11 mouse cellular contexts compared by ENCODE assay signal in genomic region chr14:62001481-62001949, GRCm38 (mm10).
A peak's percentile ranks its signal among the peaks of the same experiment; 100 is the strongest.
DNase-seq lines count a peak whose midpoint lies in the region; ATAC-seq lines count a peak whose summit lies in the region.
"Had no signal": no experiment of that assay in that cellular context is flagged by ENCODE, and none has a peak within 500 bp of the region (broad histone marks: within the 10 kb centered on the region; RNA-seq: fewer than 3 reads in every experiment).

No protein-coding gene starts in this region.

- DNase-seq in heart, adult 11 months = peak; percentile 89
- DNase-seq in heart, postnatal 4 days = no peak
- DNase-seq in midbrain, embryonic 11.5 days (ENCODE audit: low spot score, missing footprints) = peak; percentile 91
- DNase-seq in kidney, postnatal 36 days = peak; percentile 19 to 31
- DNase-seq in urinary bladder, postnatal 25 days (ENCODE audit: low spot score) = no peak
- no peak for DNase-seq in spleen, postnatal 10 days (ENCODE audit: low spot score in 2 of 2)
- DNase-seq: cerebellum, adult 2 months; thymus, postnatal 4 days had no signal

- H3K36me3 ChIP-seq in midbrain, embryonic 11.5 days (ENCODE audit: control insufficient read depth, insufficient read depth, low read length) = no peaks in the 10 kb centered on the region
- no peaks in the 10 kb centered on the region for H3K36me3 ChIP-seq in midbrain, embryonic 13.5 days
- H3K36me3 ChIP-seq: limb, embryonic 15.5 days had no signal

- 19% methylated on average over 7 of the region's 7 CpGs for WGBS in midbrain, embryonic 11.5 days
- 10% methylated on average over 7 of the region's 7 CpGs for WGBS in midbrain, embryonic 13.5 days

- H3K9ac ChIP-seq in midbrain, embryonic 11.5 days (ENCODE audit: low read length) = no peak overlapping the region; the same call in 1 of the 2 replicates
- H3K9ac ChIP-seq in midbrain, embryonic 13.5 days (replicated peaks) = no peak overlapping the region
- H3K9ac ChIP-seq: limb, embryonic 15.5 days had no signal

- H3K4me3 ChIP-seq in midbrain, embryonic 11.5 days (ENCODE audit: low read depth, low read length) = no peak overlapping the region
- H3K4me3 ChIP-seq in midbrain, embryonic 13.5 days (replicated peaks) = no peak overlapping the region
- H3K4me3 ChIP-seq: limb, embryonic 15.5 days had no signal

- H3K4me1 ChIP-seq in midbrain, embryonic 11.5 days (ENCODE audit: control insufficient read depth, insufficient read depth, low read length) = peaks cover 16% of the 10 kb centered on the region
- peaks cover 23% of the 10 kb centered on the region for H3K4me1 ChIP-seq in midbrain, embryonic 13.5 days (replicated peaks)

- H3K9me3 ChIP-seq in midbrain, embryonic 11.5 days (ENCODE audit: control insufficient read depth, low read length) = no peaks in the 10 kb centered on the region
- no peaks in the 10 kb centered on the region for H3K9me3 ChIP-seq in midbrain, embryonic 13.5 days
- H3K9me3 ChIP-seq: limb, embryonic 15.5 days had no signal

- no peak overlapping the region for H3K27ac ChIP-seq in midbrain, embryonic 11.5 days (ENCODE audit: low read depth, low read length)
- H3K27ac ChIP-seq in midbrain, embryonic 13.5 days = no peak overlapping the region
- H3K27ac ChIP-seq: limb, embryonic 15.5 days had no signal

- no peak for ATAC-seq in midbrain, embryonic 11.5 days (ENCODE audit: low FRiP score)
- ATAC-seq in midbrain, embryonic 13.5 days = no peak
- no peak for ATAC-seq in frontal cortex, adult (ENCODE audit: low TSS enrichment)

- no peak overlapping the region for H3K4me2 ChIP-seq in midbrain, embryonic 11.5 days
- H3K4me2 ChIP-seq in midbrain, embryonic 13.5 days (replicated peaks) = no peak overlapping the region
- H3K4me2 ChIP-seq: limb, embryonic 15.5 days had no signal

- H3K27me3 ChIP-seq in midbrain, embryonic 11.5 days (ENCODE audit: control insufficient read depth, insufficient read depth, low read length) = no peaks in the 10 kb centered on the region
- H3K27me3 ChIP-seq in midbrain, embryonic 13.5 days = no peaks in the 10 kb centered on the region
- H3K27me3 ChIP-seq: limb, embryonic 15.5 days had no signal

Comparison
In these comparisons a context has a peak if more than half of its experiments do, and no peak if none do; other contexts are left out.
1. DNase-seq: peak in heart, adult 11 months (single experiment), midbrain, embryonic 11.5 days (single experiment) and kidney, postnatal 36 days (2 of 2); none in heart, postnatal 4 days (single experiment), urinary bladder, postnatal 25 days (single experiment) and spleen, postnatal 10 days (0 of 2).